Mouse (Mus musculus): ENCODE measurements around the gene Arntl2.

DNA sequence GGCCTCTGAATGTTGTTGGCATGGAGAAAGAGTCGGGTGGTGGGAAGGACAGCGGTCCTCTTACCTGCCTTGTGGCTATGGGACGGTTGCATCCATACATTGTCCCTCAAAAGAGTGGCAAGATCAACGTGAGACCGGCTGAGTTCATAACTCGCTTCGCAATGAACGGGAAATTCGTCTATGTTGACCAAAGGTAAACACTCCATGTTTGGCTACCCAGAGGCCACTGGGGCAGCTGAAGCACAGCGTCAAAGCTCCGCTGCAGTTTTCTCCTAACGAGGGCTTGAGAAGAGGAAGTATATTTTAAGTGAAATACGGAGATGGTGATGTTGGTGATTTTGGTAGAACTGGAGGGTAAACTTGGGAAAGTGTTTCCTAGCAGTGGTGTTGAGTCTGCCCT is 26.1 kb downstream of the Arntl2 start:
- no peak for TF ChIP-seq CTCF (conservative IDR thresholded peaks at IDR 0.05 in 1 of 2, IDR thresholded peaks at IDR 0.05 in 1 of 2; ENCODE audit: low read depth in 2 of 2, low read length in 2 of 2)
- TF ChIP-seq POLR2A (IDR thresholded peaks at IDR 0.05; ENCODE audit: low read depth, low read length) = no peak
- no peak for TF ChIP-seq BHLHE40 (IDR thresholded peaks at IDR 0.05; ENCODE audit: low read depth, low read length)
- TF ChIP-seq ZC3H11A (IDR thresholded peaks at IDR 0.05; ENCODE audit: low read depth, low read length) = no peak
- TF ChIP-seq ZMIZ1 (IDR thresholded peaks at IDR 0.05; ENCODE audit: low read depth, low read length) = no peak
- no peak for TF ChIP-seq EP300 (IDR thresholded peaks at IDR 0.05; ENCODE audit: low read length)
- no peak for TF ChIP-seq HCFC1 (IDR thresholded peaks at IDR 0.05; ENCODE audit: low read depth, low read length)
- no peak for TF ChIP-seq NELFE (IDR thresholded peaks at IDR 0.05; ENCODE audit: low read depth, low read length)
- TF ChIP-seq POLR2AphosphoS2 (IDR thresholded peaks at IDR 0.05; ENCODE audit: low read depth, low read length) = no peak
- TF ChIP-seq JUN (IDR thresholded peaks at IDR 0.05; ENCODE audit: insufficient read depth, low read depth, low read length) = no peak
- TF ChIP-seq TCF12 (IDR thresholded peaks at IDR 0.05; ENCODE audit: low read depth, low read length) = no peak

All from CH12.LX (cell line).